Mouse (Mus musculus): Measurements from ENCODE around the gene Kat6b. TPM values are rescaled to one million over a fixed set of nuclear protein-coding genes. Genes with fewer than 3 reads are reported as not detected.

Gene Kat6b
- polyA plus RNA-seq, 1 experiment from 2014 or later = 34.6 TPM

GRCm38 (mm10) chr14:21625946-21626345, 144.7 kb downstream of the Kat6b start:
- Histone ChIP-seq H3K36me3 (ENCODE audit: control insufficient read depth, insufficient read depth) (peaks cover 20% of the 10 kb centered on the region), H3K4me1 (replicated peaks; ENCODE audit: control insufficient read depth, insufficient read depth, low read length) (no peaks in the 10 kb centered on the region)
- no peak for ATAC-seq

GRCm38 (mm10) chr14:21631665-21632200, 150.5 kb downstream of the Kat6b start:
- no peak overlapping the region for H3K4me3 ChIP-seq (replicated peaks; ENCODE audit: low read length)
- H3K27me3 ChIP-seq (replicated peaks; ENCODE audit: control insufficient read depth, insufficient read depth, low read length) = no peaks in the 10 kb centered on the region
- WGBS = 39% methylated on average over 5 of the region's 5 CpGs
- H3K9me3 ChIP-seq (ENCODE audit: control insufficient read depth, low read length) = no peaks in the 10 kb centered on the region
- no peak for ATAC-seq
- H3K36me3 ChIP-seq (ENCODE audit: control insufficient read depth, insufficient read depth) = peaks cover 17% of the 10 kb centered on the region
- no peaks in the 10 kb centered on the region for H3K4me1 ChIP-seq (replicated peaks; ENCODE audit: control insufficient read depth, insufficient read depth, low read length)
- no peak overlapping the region for H3K27ac ChIP-seq (ENCODE audit: low read length)
- no peak overlapping the region for H3K4me2 ChIP-seq (ENCODE audit: low read length)
- no peak overlapping the region for H3K9ac ChIP-seq (replicated peaks; ENCODE audit: low read depth, low read length)

More at GRCm38 (mm10) chr14:21625946-21626345, 144.7 kb downstream of the Kat6b start:
- no peak overlapping the region for H3K4me2 ChIP-seq (ENCODE audit: low read length)
- WGBS = 91% methylated on average over 9 of the region's 9 CpGs
- no peak overlapping the region for H3K9ac ChIP-seq (replicated peaks; ENCODE audit: low read depth, low read length)
- H3K27me3 ChIP-seq (replicated peaks; ENCODE audit: control insufficient read depth, insufficient read depth, low read length) = no peaks in the 10 kb centered on the region
- no peaks in the 10 kb centered on the region for H3K9me3 ChIP-seq (ENCODE audit: control insufficient read depth, low read length)
- H3K27ac ChIP-seq (ENCODE audit: low read length) = no peak overlapping the region
- no peak overlapping the region for H3K4me3 ChIP-seq (replicated peaks; ENCODE audit: low read length)

- Histone ChIP-seq H3K4me2 (ENCODE audit: low read length) (no peak overlapping the region), H3K4me3 (replicated peaks; ENCODE audit: low read length) (no peak overlapping the region), H3K9ac (replicated peaks; ENCODE audit: low read depth, low read length) (no peak overlapping the region), H3K27me3 (replicated peaks; ENCODE audit: control insufficient read depth, insufficient read depth, low read length) (no peaks in the 10 kb centered on the region), H3K9me3 (ENCODE audit: control insufficient read depth, low read length) (no peaks in the 10 kb centered on the region), H3K27ac (ENCODE audit: low read length) (no peak overlapping the region), H3K4me1 (replicated peaks; ENCODE audit: control insufficient read depth, insufficient read depth, low read length) (no peaks in the 10 kb centered on the region), H3K36me3 (ENCODE audit: control insufficient read depth, insufficient read depth) (peaks cover 7% of the 10 kb centered on the region; the same call in 1 of the 2 replicates)
- ATAC-seq = no peak
- 72% methylated on average over 6 of the region's 6 CpGs for WGBS
These were observed 155.3 kb downstream of the Kat6b start for GRCm38 (mm10) chr14:21636548-21636947.

- Histone ChIP-seq H3K4me1 (replicated peaks; ENCODE audit: control insufficient read depth, insufficient read depth, low read length) (no peaks in the 10 kb centered on the region), H3K9me3 (ENCODE audit: control insufficient read depth, low read length) (no peaks in the 10 kb centered on the region), H3K27me3 (replicated peaks; ENCODE audit: control insufficient read depth, insufficient read depth, low read length) (no peaks in the 10 kb centered on the region), H3K4me2 (ENCODE audit: low read length) (no peak overlapping the region), H3K36me3 (ENCODE audit: control insufficient read depth, insufficient read depth) (peaks cover 8% of the 10 kb centered on the region; the same call in 1 of the 2 replicates), H3K27ac (ENCODE audit: low read length) (no peak overlapping the region), H3K9ac (replicated peaks; ENCODE audit: low read depth, low read length) (no peak overlapping the region), H3K4me3 (replicated peaks; ENCODE audit: low read length) (no peak overlapping the region)
- no peak for ATAC-seq
- WGBS = 79% methylated on average over 4 of the region's 4 CpGs
These were observed 159.7 kb downstream of the Kat6b start for GRCm38 (mm10) chr14:21640806-21641435.

- no peaks in the 10 kb centered on the region for H3K27me3 ChIP-seq (replicated peaks; ENCODE audit: control insufficient read depth, insufficient read depth, low read length)
- ATAC-seq = no peak
- no peak overlapping the region for H3K4me3 ChIP-seq (replicated peaks; ENCODE audit: low read length)
- H3K27ac ChIP-seq (ENCODE audit: low read length) = no peak overlapping the region
- no peak overlapping the region for H3K4me2 ChIP-seq (ENCODE audit: low read length)
- WGBS = 82% methylated on average over 2 of the region's 2 CpGs
- no peaks in the 10 kb centered on the region for H3K9me3 ChIP-seq (ENCODE audit: control insufficient read depth, low read length)
- H3K36me3 ChIP-seq (ENCODE audit: control insufficient read depth, insufficient read depth) = 0 out of 2 replicates have a peak, but pooled peaks cover 2% of the 10 kb centered on the region
- H3K9ac ChIP-seq (replicated peaks; ENCODE audit: low read depth, low read length) = no peak overlapping the region
- peaks cover 17% of the 10 kb centered on the region for H3K4me1 ChIP-seq (replicated peaks; ENCODE audit: control insufficient read depth, insufficient read depth, low read length)
These were observed 172.6 kb downstream of the Kat6b start for GRCm38 (mm10) chr14:21653813-21654212.

GRCm38 (mm10) chr14:21659155-21659554, 177.9 kb downstream of the Kat6b start:
- H3K4me1 ChIP-seq (replicated peaks; ENCODE audit: control insufficient read depth, insufficient read depth, low read length) = peaks cover 30% of the 10 kb centered on the region
- no peak overlapping the region for H3K9ac ChIP-seq (replicated peaks; ENCODE audit: low read depth, low read length)
- H3K27ac ChIP-seq (ENCODE audit: low read length) = peak overlapping the region; percentile 20
- ATAC-seq = peak; percentile 58
- H3K4me2 ChIP-seq (ENCODE audit: low read length) = peak overlapping the region; percentile 24
- H3K4me3 ChIP-seq (replicated peaks; ENCODE audit: low read length) = no peak overlapping the region
- peaks cover 6% of the 10 kb centered on the region; the same call in 1 of the 2 replicates for H3K36me3 ChIP-seq (ENCODE audit: control insufficient read depth, insufficient read depth)
- H3K9me3 ChIP-seq (ENCODE audit: control insufficient read depth, low read length) = no peaks in the 10 kb centered on the region
- H3K27me3 ChIP-seq (replicated peaks; ENCODE audit: control insufficient read depth, insufficient read depth, low read length) = no peaks in the 10 kb centered on the region
- 43% methylated on average over 13 of the region's 13 CpGs for WGBS

GRCm38 (mm10) chr14:21659652-21660051, 178.4 kb downstream of the Kat6b start:
- ATAC-seq = peak; percentile 88
- Histone ChIP-seq H3K4me2 (ENCODE audit: low read length) (no peak overlapping the region), H3K9me3 (ENCODE audit: control insufficient read depth, low read length) (no peaks in the 10 kb centered on the region), H3K4me3 (replicated peaks; ENCODE audit: low read length) (no peak overlapping the region), H3K27me3 (replicated peaks; ENCODE audit: control insufficient read depth, insufficient read depth, low read length) (no peaks in the 10 kb centered on the region), H3K4me1 (replicated peaks; ENCODE audit: control insufficient read depth, insufficient read depth, low read length) (peaks cover 30% of the 10 kb centered on the region), H3K27ac (ENCODE audit: low read length) (peak overlapping the region; percentile 3), H3K9ac (replicated peaks; ENCODE audit: low read depth, low read length) (no peak overlapping the region), H3K36me3 (ENCODE audit: control insufficient read depth, insufficient read depth) (peaks cover 9% of the 10 kb centered on the region; the same call in 1 of the 2 replicates)
- WGBS = 10% methylated on average over 5 of the region's 5 CpGs

- H3K36me3 ChIP-seq (ENCODE audit: control insufficient read depth, insufficient read depth) = peaks cover 17% of the 10 kb centered on the region; the same call in 1 of the 2 replicates
- no peak overlapping the region for H3K9ac ChIP-seq (replicated peaks; ENCODE audit: low read depth, low read length)
- H3K9me3 ChIP-seq (ENCODE audit: control insufficient read depth, low read length) = no peaks in the 10 kb centered on the region
- H3K4me1 ChIP-seq (replicated peaks; ENCODE audit: control insufficient read depth, insufficient read depth, low read length) = peaks cover 22% of the 10 kb centered on the region
- no peak overlapping the region for H3K27ac ChIP-seq (ENCODE audit: low read length)
- H3K4me3 ChIP-seq (replicated peaks; ENCODE audit: low read length) = no peak overlapping the region
- H3K27me3 ChIP-seq (replicated peaks; ENCODE audit: control insufficient read depth, insufficient read depth, low read length) = no peaks in the 10 kb centered on the region
- no peak overlapping the region for H3K4me2 ChIP-seq (ENCODE audit: low read length)
- ATAC-seq = no peak
- WGBS = 76% methylated on average over 8 of the region's 8 CpGs
These were observed 181.4 kb downstream of the Kat6b start for GRCm38 (mm10) chr14:21662465-21663142.

- no peak overlapping the region for H3K4me3 ChIP-seq (replicated peaks; ENCODE audit: low read length)
- no peak overlapping the region for H3K9ac ChIP-seq (replicated peaks; ENCODE audit: low read depth, low read length)
- no peak overlapping the region for H3K4me2 ChIP-seq (ENCODE audit: low read length)
- H3K27ac ChIP-seq (ENCODE audit: low read length) = no peak overlapping the region
- H3K4me1 ChIP-seq (replicated peaks; ENCODE audit: control insufficient read depth, insufficient read depth, low read length) = peaks cover 7% of the 10 kb centered on the region; the same call in 1 of the 2 replicates
- WGBS = 94% methylated on average over 11 of the region's 11 CpGs
- H3K27me3 ChIP-seq (replicated peaks; ENCODE audit: control insufficient read depth, insufficient read depth, low read length) = no peaks in the 10 kb centered on the region
- H3K9me3 ChIP-seq (ENCODE audit: control insufficient read depth, low read length) = no peaks in the 10 kb centered on the region
- peaks cover 22% of the 10 kb centered on the region for H3K36me3 ChIP-seq (ENCODE audit: control insufficient read depth, insufficient read depth)
- ATAC-seq = no peak
These were observed 188.0 kb downstream of the Kat6b start for GRCm38 (mm10) chr14:21669218-21669617.
